Mouse (Mus musculus): ENCODE results near the gene Vmn1r68.

Gene Vmn1r68

GRCm38 (mm10) chr7:10558385-10558784 is at the start of gene Vmn1r68:
Gene Vmn1r68, minus strand, starts transcription at chr7:10558485.
- Histone ChIP-seq H3K4me3 (replicated peaks; ENCODE audit: low read length) (no peak within 1 kb of the TSS), H3K4me1 (replicated peaks; ENCODE audit: low read depth, low read length) (no peaks in the 10 kb centered on the region), H3K36me3 (ENCODE audit: insufficient read depth, low read length) (no peaks in the 10 kb centered on the region), H3K27me3 (ENCODE audit: insufficient read depth, low read length) (no peaks in the 10 kb centered on the region), H3K9me3 (ENCODE audit: low read length) (no peaks in the 10 kb centered on the region)
- no peak for TF ChIP-seq POU5F1 (IDR thresholded peaks at IDR 0.05; ENCODE audit: borderline replicate concordance, low read length)
- TF ChIP-seq CTCF (conservative IDR thresholded peaks at IDR 0.05; ENCODE audit: low read length) = no peak
- TF ChIP-seq NANOG (IDR thresholded peaks at IDR 0.05; ENCODE audit: borderline replicate concordance, low read length) = no peak

GRCm38 (mm10) chr7:10495578-10495977 is 62.7 kb downstream of the Vmn1r68 start:
- Histone ChIP-seq H3K4me1 (replicated peaks; ENCODE audit: low read depth, low read length) (peaks cover 13% of the 10 kb centered on the region), H3K4me3 (replicated peaks; ENCODE audit: low read length) (peak overlapping the region; percentile 88), H3K36me3 (ENCODE audit: insufficient read depth, low read length) (peaks cover 24% of the 10 kb centered on the region), H3K9me3 (ENCODE audit: low read length) (no peaks in the 10 kb centered on the region), H3K27me3 (ENCODE audit: insufficient read depth, low read length) (no peaks in the 10 kb centered on the region)
- no peak for TF ChIP-seq CTCF (conservative IDR thresholded peaks at IDR 0.05; ENCODE audit: low read length)
- no peak for TF ChIP-seq POU5F1 (IDR thresholded peaks at IDR 0.05; ENCODE audit: borderline replicate concordance, low read length)
- TF ChIP-seq NANOG (IDR thresholded peaks at IDR 0.05; ENCODE audit: borderline replicate concordance, low read length) = no peak

GRCm38 (mm10) chr7:10494786-10495521 is 63.3 kb downstream of the Vmn1r68 start, which contains the start of gene Zik1:
Gene Zik1, minus strand, starts transcription at chr7:10495394.
- H3K9me3 ChIP-seq (ENCODE audit: low read length) = no peaks in the 10 kb centered on the region
- TF ChIP-seq CTCF (conservative IDR thresholded peaks at IDR 0.05; ENCODE audit: low read length) (no peak), NANOG (IDR thresholded peaks at IDR 0.05; ENCODE audit: borderline replicate concordance, low read length) (no peak), POU5F1 (IDR thresholded peaks at IDR 0.05; ENCODE audit: borderline replicate concordance, low read length) (no peak)
- no peaks in the 10 kb centered on the region for H3K27me3 ChIP-seq (ENCODE audit: insufficient read depth, low read length)
- H3K4me3 ChIP-seq (replicated peaks; ENCODE audit: low read length) = peak within 1 kb of the TSS; percentile 88
- peaks cover 13% of the 10 kb centered on the region for H3K4me1 ChIP-seq (replicated peaks; ENCODE audit: low read depth, low read length)
- H3K36me3 ChIP-seq (ENCODE audit: insufficient read depth, low read length) = peaks cover 30% of the 10 kb centered on the region

GRCm38 (mm10) chr7:10480588-10481233 is 77.6 kb downstream of the Vmn1r68 start:
- Histone ChIP-seq H3K36me3 (ENCODE audit: insufficient read depth, low read length) (no peaks in the 10 kb centered on the region), H3K27me3 (ENCODE audit: insufficient read depth, low read length) (no peaks in the 10 kb centered on the region), H3K9me3 (ENCODE audit: low read length) (peaks cover 8% of the 10 kb centered on the region; the same call in 1 of the 2 replicates), H3K4me3 (replicated peaks; ENCODE audit: low read length) (peak overlapping the region; percentile 67), H3K4me1 (replicated peaks; ENCODE audit: low read depth, low read length) (no peaks in the 10 kb centered on the region)
- TF ChIP-seq CTCF (conservative IDR thresholded peaks at IDR 0.05; ENCODE audit: low read length) = no peak
- no peak for TF ChIP-seq POU5F1 (IDR thresholded peaks at IDR 0.05; ENCODE audit: borderline replicate concordance, low read length)
- no peak for TF ChIP-seq NANOG (IDR thresholded peaks at IDR 0.05; ENCODE audit: borderline replicate concordance, low read length)

GRCm38 (mm10) chr7:10479813-10480212 is 78.5 kb downstream of the Vmn1r68 start:
- no peak for TF ChIP-seq NANOG (IDR thresholded peaks at IDR 0.05; ENCODE audit: borderline replicate concordance, low read length)
- no peak for TF ChIP-seq POU5F1 (IDR thresholded peaks at IDR 0.05; ENCODE audit: borderline replicate concordance, low read length)
- TF ChIP-seq CTCF (conservative IDR thresholded peaks at IDR 0.05; ENCODE audit: low read length) = no peak
- no peaks in the 10 kb centered on the region for H3K4me1 ChIP-seq (replicated peaks; ENCODE audit: low read depth, low read length)
- H3K36me3 ChIP-seq (ENCODE audit: insufficient read depth, low read length) = no peaks in the 10 kb centered on the region
- no peaks in the 10 kb centered on the region for H3K27me3 ChIP-seq (ENCODE audit: insufficient read depth, low read length)
- no peak overlapping the region for H3K4me3 ChIP-seq (replicated peaks; ENCODE audit: low read length)
- peaks cover 8% of the 10 kb centered on the region; the same call in 1 of the 2 replicates for H3K9me3 ChIP-seq (ENCODE audit: low read length)

GRCm38 (mm10) chr7:10458166-10458565 is 100.1 kb downstream of the Vmn1r68 start:
- H3K4me1 ChIP-seq (replicated peaks; ENCODE audit: low read depth, low read length) = no peaks in the 10 kb centered on the region
- H3K27me3 ChIP-seq (ENCODE audit: insufficient read depth, low read length) = no peaks in the 10 kb centered on the region
- H3K4me3 ChIP-seq (replicated peaks; ENCODE audit: low read length) = no peak overlapping the region
- H3K9me3 ChIP-seq (ENCODE audit: low read length) = no peaks in the 10 kb centered on the region
- TF ChIP-seq CTCF (conservative IDR thresholded peaks at IDR 0.05; ENCODE audit: low read length) (no peak), NANOG (IDR thresholded peaks at IDR 0.05; ENCODE audit: borderline replicate concordance, low read length) (no peak), POU5F1 (IDR thresholded peaks at IDR 0.05; ENCODE audit: borderline replicate concordance, low read length) (no peak)
- H3K36me3 ChIP-seq (ENCODE audit: insufficient read depth, low read length) = no peaks in the 10 kb centered on the region
